Mouse (Mus musculus): ENCODE data around the gene Mtmr10. TPM values are rescaled to one million over a fixed set of nuclear protein-coding genes. Genes with fewer than 3 reads are reported as not detected.

The Mtmr10 gene
- total RNA-seq (2021) (10 to 100 TPM; 14.8 to 15.4 TPM), polyA plus RNA-seq (2012; rRNA removed) (3.7 and 6.1 TPM in 2 replicates)
- long read RNA-seq, full-length matches to known transcripts: 6 of 10 reads
- long read RNA-seq, partial matches to known transcripts: 2 of 10 reads
- long read RNA-seq, other reads (novel, unspliced or antisense): 2 of 10 reads

- no peaks in the 10 kb centered on the region for H3K36me3 ChIP-seq (ENCODE audit: control insufficient read depth, insufficient read depth, low read length)
- H3K27me3 ChIP-seq (ENCODE audit: control insufficient read depth, insufficient read depth, low read length): no peaks in the 10 kb centered on the region
- peak within 1 kb of the TSS; percentile 89 for H3K27ac ChIP-seq
- peak; percentile 83; the same call in 1 of the 2 replicates for TF ChIP-seq POLR2A (IDR thresholded peaks at IDR 0.05; ENCODE audit: insufficient read depth, low read depth, low read length)
- TF ChIP-seq EP300 (IDR thresholded peaks at IDR 0.05; ENCODE audit: insufficient read depth, low read depth, low read length): peak; percentile 81; the same call in 1 of the 2 replicates
- peak; percentile 68 for TF ChIP-seq CTCF (IDR thresholded peaks at IDR 0.05)
- intact Hi-C loops (cut with DNase I): loop anchor here (2.0 to 10.0 kb wide), 4 partner anchors 105 to 433 kb away; partner anchors contain the start of genes Klf13, Mcee and Mphosph10
- H3K4me3 ChIP-seq: peak within 1 kb of the TSS; percentile 85
- H3K9ac ChIP-seq (ENCODE audit: low read depth, low read length): peak within 1 kb of the TSS; percentile 91
- DNase-seq: peak; percentile 98 to 99
- WGBS: under 1% methylated on average over 77 of the region's 77 CpGs
- H3K79me2 ChIP-seq (replicated peaks; ENCODE audit: control insufficient read depth, insufficient read depth, low read length): no peaks in the 10 kb centered on the region
- peaks cover 5% of the 10 kb centered on the region for H3K4me1 ChIP-seq (ENCODE audit: control insufficient read depth, insufficient read depth, low read length)
Observed at GRCm38 (mm10) chr7:64287414-64288091, at the start of gene Mtmr10. Gene Mtmr10, plus strand, starts transcription at chr7:64287653.

- no peak for TF ChIP-seq POLR2A (IDR thresholded peaks at IDR 0.05; ENCODE audit: insufficient read depth, low read depth, low read length)
- TF ChIP-seq CTCF (IDR thresholded peaks at IDR 0.05): no peak
- no peak for TF ChIP-seq EP300 (IDR thresholded peaks at IDR 0.05; ENCODE audit: insufficient read depth, low read depth, low read length)
- DNase-seq: no peak
- Histone ChIP-seq H3K27me3 (ENCODE audit: control insufficient read depth, insufficient read depth, low read length) (no peaks in the 10 kb centered on the region), H3K4me1 (ENCODE audit: control insufficient read depth, insufficient read depth, low read length) (peaks cover 1% of the 10 kb centered on the region; the same call in 1 of the 2 replicates), H3K79me2 (replicated peaks; ENCODE audit: control insufficient read depth, insufficient read depth, low read length) (no peaks in the 10 kb centered on the region), H3K36me3 (ENCODE audit: control insufficient read depth, insufficient read depth, low read length) (no peaks in the 10 kb centered on the region), H3K4me3 (no peak overlapping the region), H3K9ac (ENCODE audit: low read depth, low read length) (no peak overlapping the region), H3K27ac (no peak overlapping the region)
- intact Hi-C loops (cut with DNase I): no loop called here
- 91% methylated on average over 8 of the region's 8 CpGs for WGBS
Observed at GRCm38 (mm10) chr7:64237747-64238146, 49.7 kb upstream of the Mtmr10 start.

- Histone ChIP-seq H3K36me3 (ENCODE audit: control insufficient read depth, insufficient read depth, low read length) (no peaks in the 10 kb centered on the region), H3K9ac (ENCODE audit: low read depth, low read length) (no peak overlapping the region), H3K27me3 (ENCODE audit: control insufficient read depth, insufficient read depth, low read length) (no peaks in the 10 kb centered on the region), H3K79me2 (replicated peaks; ENCODE audit: control insufficient read depth, insufficient read depth, low read length) (no peaks in the 10 kb centered on the region), H3K4me1 (ENCODE audit: control insufficient read depth, insufficient read depth, low read length) (peaks cover 1% of the 10 kb centered on the region; the same call in 1 of the 2 replicates), H3K27ac (no peak overlapping the region), H3K4me3 (no peak overlapping the region)
- no peak for DNase-seq
- intact Hi-C loops (cut with DNase I): no loop called here
- 79% methylated on average over 7 of the region's 7 CpGs for WGBS
- TF ChIP-seq CTCF (IDR thresholded peaks at IDR 0.05) (no peak), POLR2A (IDR thresholded peaks at IDR 0.05; ENCODE audit: insufficient read depth, low read depth, low read length) (no peak), EP300 (IDR thresholded peaks at IDR 0.05; ENCODE audit: insufficient read depth, low read depth, low read length) (no peak)
Observed at GRCm38 (mm10) chr7:64238410-64239086, 48.9 kb upstream of the Mtmr10 start.

GRCm38 (mm10) chr7:64239138-64239805 lies 48.2 kb upstream of the Mtmr10 start:
- no peaks in the 10 kb centered on the region for H3K27me3 ChIP-seq (ENCODE audit: control insufficient read depth, insufficient read depth, low read length)
- H3K79me2 ChIP-seq (replicated peaks; ENCODE audit: control insufficient read depth, insufficient read depth, low read length): no peaks in the 10 kb centered on the region
- intact Hi-C loops (cut with DNase I): no loop called here
- no peak overlapping the region for H3K4me3 ChIP-seq
- no peak for DNase-seq
- no peaks in the 10 kb centered on the region for H3K36me3 ChIP-seq (ENCODE audit: control insufficient read depth, insufficient read depth, low read length)
- 69% methylated on average over 9 of the region's 9 CpGs for WGBS
- H3K4me1 ChIP-seq (ENCODE audit: control insufficient read depth, insufficient read depth, low read length): peaks cover 1% of the 10 kb centered on the region; the same call in 1 of the 2 replicates
- no peak for TF ChIP-seq CTCF (IDR thresholded peaks at IDR 0.05)
- TF ChIP-seq POLR2A (IDR thresholded peaks at IDR 0.05; ENCODE audit: insufficient read depth, low read depth, low read length): no peak
- no peak for TF ChIP-seq EP300 (IDR thresholded peaks at IDR 0.05; ENCODE audit: insufficient read depth, low read depth, low read length)
- H3K9ac ChIP-seq (ENCODE audit: low read depth, low read length): no peak overlapping the region
- no peak overlapping the region for H3K27ac ChIP-seq

GRCm38 (mm10) chr7:64239806-64240315 lies 47.6 kb upstream of the Mtmr10 start:
- Histone ChIP-seq H3K4me1 (ENCODE audit: control insufficient read depth, insufficient read depth, low read length) (peaks cover 1% of the 10 kb centered on the region; the same call in 1 of the 2 replicates), H3K27ac (no peak overlapping the region), H3K27me3 (ENCODE audit: control insufficient read depth, insufficient read depth, low read length) (no peaks in the 10 kb centered on the region), H3K36me3 (ENCODE audit: control insufficient read depth, insufficient read depth, low read length) (no peaks in the 10 kb centered on the region), H3K4me3 (no peak overlapping the region), H3K9ac (ENCODE audit: low read depth, low read length) (no peak overlapping the region), H3K79me2 (replicated peaks; ENCODE audit: control insufficient read depth, insufficient read depth, low read length) (no peaks in the 10 kb centered on the region)
- intact Hi-C loops (cut with DNase I): no loop called here
- 41% methylated on average over 4 of the region's 4 CpGs for whole genome bisulfite sequencing
- TF ChIP-seq CTCF (IDR thresholded peaks at IDR 0.05): no peak
- no peak for TF ChIP-seq POLR2A (IDR thresholded peaks at IDR 0.05; ENCODE audit: insufficient read depth, low read depth, low read length)
- TF ChIP-seq EP300 (IDR thresholded peaks at IDR 0.05; ENCODE audit: insufficient read depth, low read depth, low read length): no peak
- peak in 1 of 2 experiments; percentile 15 for DNase-seq
